Mouse (Mus musculus): ENCODE results near the gene Card9. TPM values are rescaled to one million over a fixed set of nuclear protein-coding genes. Genes with fewer than 3 reads are reported as not detected.

Card9 gene
- polyA plus RNA-seq, 1 experiment from 2014 or later, result 1.1 TPM

DNA sequence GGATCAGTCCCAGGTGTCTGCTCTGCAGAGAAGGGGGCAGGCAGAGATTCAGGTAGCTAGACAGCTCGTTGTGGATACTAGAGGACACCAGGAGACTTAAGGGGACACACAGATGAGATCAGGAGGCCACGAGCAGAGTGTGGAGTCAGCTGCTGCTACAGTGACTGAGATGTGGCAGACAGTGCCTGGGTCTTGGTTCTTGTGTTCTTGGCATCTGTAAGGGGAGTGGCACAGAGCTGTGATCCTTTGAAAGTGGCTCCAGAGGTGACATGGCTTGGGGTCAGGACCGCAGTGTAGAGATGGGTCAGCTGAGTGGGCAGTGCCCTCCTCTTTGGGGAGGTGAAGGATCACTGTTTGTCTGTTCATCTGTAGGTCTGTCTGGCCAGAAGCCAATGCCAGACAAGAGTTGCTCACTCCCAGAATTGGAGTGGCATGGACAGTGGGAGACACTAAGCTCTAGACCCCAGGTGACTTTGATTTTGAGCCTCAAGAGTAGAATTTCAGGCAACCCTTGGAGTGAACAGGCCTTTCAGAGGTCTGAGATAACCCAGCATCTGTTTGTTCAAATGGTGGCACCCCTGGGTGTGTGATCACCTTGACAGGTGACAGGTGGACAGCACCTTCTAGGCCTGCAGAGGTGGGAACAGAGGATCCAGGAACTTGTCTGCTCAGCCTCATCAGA, 42.6 kb downstream of the Card9 start:
- ATAC-seq (replicated peaks; ENCODE audit: low FRiP score, low TSS enrichment, low read depth), result no peak
- WGBS, result 88% methylated on average over 3 of the region's 3 CpGs

DNA sequence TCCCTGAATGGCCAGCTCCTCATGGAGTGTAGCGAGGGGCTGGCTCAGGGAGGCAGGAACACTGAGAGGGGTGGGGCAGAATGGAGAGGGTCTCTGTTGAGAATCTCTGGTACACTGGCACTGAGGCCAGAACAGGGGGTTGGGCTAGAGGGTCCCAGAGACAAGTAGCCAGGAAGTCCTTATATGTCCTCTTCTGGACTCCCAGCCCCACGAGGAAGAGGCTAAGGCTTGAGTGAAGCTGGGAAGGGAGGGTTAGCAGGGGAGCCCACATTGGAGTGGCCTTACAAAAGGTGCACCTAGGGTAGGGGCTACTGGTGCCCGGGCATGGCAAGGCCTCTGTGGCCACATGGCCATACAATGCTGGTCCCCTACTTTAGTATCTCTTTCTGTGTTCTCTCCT, 43.3 kb downstream of the Card9 start:
- Histone ChIP-seq H3K4me3 (ENCODE audit: low read depth, low read length) (0 out of 2 replicates have a peak overlapping the region, but pooled peaks have one; percentile 85), H3K9me3 (ENCODE audit: control insufficient read depth, low read length) (no peaks in the 10 kb centered on the region), H3K4me1 (replicated peaks; ENCODE audit: control insufficient read depth, insufficient read depth, low read length) (peaks cover 39% of the 10 kb centered on the region), H3K36me3 (ENCODE audit: control insufficient read depth, insufficient read depth, low read length) (peaks cover 5% of the 10 kb centered on the region; the same call in 1 of the 2 replicates), H3K9ac (ENCODE audit: low read length) (peak overlapping the region; percentile 93; the same call in 1 of the 2 replicates), H3K27ac (ENCODE audit: low read depth) (peak overlapping the region; percentile 95; the same call in 1 of the 2 replicates), H3K27me3 (replicated peaks; ENCODE audit: control insufficient read depth, insufficient read depth, low read length) (no peaks in the 10 kb centered on the region), H3K4me2 (ENCODE audit: low read length) (peak overlapping the region; percentile 96)
- no peak for ATAC-seq (replicated peaks; ENCODE audit: low FRiP score, low TSS enrichment, low read depth)
- 61% methylated on average over 3 of the region's 3 CpGs for WGBS
- DNase-seq (ENCODE audit: low spot score), result no peak

More for the DNA sequence above, 42.6 kb downstream of the Card9 start:
- no peaks in the 10 kb centered on the region for H3K27me3 ChIP-seq (replicated peaks; ENCODE audit: control insufficient read depth, insufficient read depth, low read length)
- no peaks in the 10 kb centered on the region for H3K9me3 ChIP-seq (ENCODE audit: control insufficient read depth, low read length)
- no peak overlapping the region for H3K9ac ChIP-seq (ENCODE audit: low read length)
- DNase-seq (ENCODE audit: low spot score), result no peak
- H3K36me3 ChIP-seq (ENCODE audit: control insufficient read depth, insufficient read depth, low read length), result peaks cover 11% of the 10 kb centered on the region
- H3K27ac ChIP-seq (ENCODE audit: low read depth), result no peak overlapping the region
- H3K4me1 ChIP-seq (replicated peaks; ENCODE audit: control insufficient read depth, insufficient read depth, low read length), result peaks cover 39% of the 10 kb centered on the region
- no peak overlapping the region for H3K4me3 ChIP-seq (ENCODE audit: low read depth, low read length)
- H3K4me2 ChIP-seq (ENCODE audit: low read length), result no peak overlapping the region

DNA sequence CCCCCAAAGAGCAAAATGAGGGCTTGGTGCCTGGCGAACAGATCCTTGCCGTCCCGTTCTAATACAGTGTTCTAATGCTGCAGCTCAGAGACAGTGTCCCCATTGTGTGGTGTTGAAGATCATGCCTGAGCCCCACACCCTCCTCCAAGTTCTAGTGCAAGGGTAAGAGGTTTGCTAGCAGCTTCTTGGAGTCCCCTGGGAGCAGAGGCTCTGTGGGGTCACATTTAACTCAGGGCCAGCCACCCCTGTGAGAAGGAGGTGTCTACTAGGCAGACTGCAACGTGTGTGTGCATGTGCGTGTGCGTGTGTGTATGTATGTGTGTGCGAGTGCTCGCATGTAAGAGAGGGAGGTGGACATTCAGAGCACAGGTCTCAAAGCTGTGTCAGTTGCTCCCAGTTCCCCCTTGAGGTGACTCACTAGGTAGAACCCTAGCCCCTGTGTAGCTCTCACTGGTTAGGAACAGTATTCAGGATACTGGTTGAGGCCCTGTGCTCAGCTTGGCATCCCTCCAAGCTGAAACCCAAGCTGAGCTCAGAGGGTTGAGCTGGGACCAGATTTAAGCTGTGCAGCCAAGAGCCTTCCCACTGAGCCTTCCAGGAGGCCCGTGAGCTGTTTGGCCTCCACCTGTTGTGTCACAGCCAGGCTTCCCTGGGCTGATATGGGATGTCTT, 44.0 kb downstream of the Card9 start:
- no peak for DNase-seq (ENCODE audit: low spot score)
- Histone ChIP-seq H3K4me1 (replicated peaks; ENCODE audit: control insufficient read depth, insufficient read depth, low read length) (peaks cover 39% of the 10 kb centered on the region), H3K27me3 (replicated peaks; ENCODE audit: control insufficient read depth, insufficient read depth, low read length) (no peaks in the 10 kb centered on the region), H3K4me2 (ENCODE audit: low read length) (peak overlapping the region; percentile 96), H3K9me3 (ENCODE audit: control insufficient read depth, low read length) (no peaks in the 10 kb centered on the region), H3K9ac (ENCODE audit: low read length) (peak overlapping the region; percentile 93), H3K36me3 (ENCODE audit: control insufficient read depth, insufficient read depth, low read length) (no peaks in the 10 kb centered on the region), H3K4me3 (ENCODE audit: low read depth, low read length) (peak overlapping the region; percentile 85), H3K27ac (ENCODE audit: low read depth) (peak overlapping the region; percentile 95)
- 48% methylated on average over 9 of the region's 9 CpGs for WGBS
- no peak for ATAC-seq (replicated peaks; ENCODE audit: low FRiP score, low TSS enrichment, low read depth)

DNA sequence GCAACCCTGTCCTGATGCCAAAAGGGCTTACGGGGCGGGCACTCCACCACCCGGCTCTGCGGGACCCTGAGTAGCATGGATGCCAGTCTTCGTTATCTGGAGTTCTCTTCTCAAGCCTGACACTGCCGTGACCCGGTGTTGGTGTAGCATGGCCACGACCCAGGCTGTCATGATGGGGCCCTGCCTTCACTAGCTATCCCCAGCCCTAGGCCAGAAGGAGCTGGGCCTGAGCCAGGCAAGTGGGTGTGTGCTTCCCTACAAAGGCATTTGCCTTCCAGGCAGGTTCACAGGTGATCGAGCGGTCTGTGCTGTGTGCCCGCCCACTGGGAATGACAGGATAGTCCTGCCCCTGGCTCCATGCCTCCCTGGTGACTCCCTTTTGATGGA, 44.8 kb downstream of the Card9 start:
- under 1% methylated on average over 11 of the region's 11 CpGs for WGBS
- H3K27ac ChIP-seq (ENCODE audit: low read depth), result peak overlapping the region; percentile 95
- DNase-seq (ENCODE audit: low spot score), result peak; percentile 84

DNA sequence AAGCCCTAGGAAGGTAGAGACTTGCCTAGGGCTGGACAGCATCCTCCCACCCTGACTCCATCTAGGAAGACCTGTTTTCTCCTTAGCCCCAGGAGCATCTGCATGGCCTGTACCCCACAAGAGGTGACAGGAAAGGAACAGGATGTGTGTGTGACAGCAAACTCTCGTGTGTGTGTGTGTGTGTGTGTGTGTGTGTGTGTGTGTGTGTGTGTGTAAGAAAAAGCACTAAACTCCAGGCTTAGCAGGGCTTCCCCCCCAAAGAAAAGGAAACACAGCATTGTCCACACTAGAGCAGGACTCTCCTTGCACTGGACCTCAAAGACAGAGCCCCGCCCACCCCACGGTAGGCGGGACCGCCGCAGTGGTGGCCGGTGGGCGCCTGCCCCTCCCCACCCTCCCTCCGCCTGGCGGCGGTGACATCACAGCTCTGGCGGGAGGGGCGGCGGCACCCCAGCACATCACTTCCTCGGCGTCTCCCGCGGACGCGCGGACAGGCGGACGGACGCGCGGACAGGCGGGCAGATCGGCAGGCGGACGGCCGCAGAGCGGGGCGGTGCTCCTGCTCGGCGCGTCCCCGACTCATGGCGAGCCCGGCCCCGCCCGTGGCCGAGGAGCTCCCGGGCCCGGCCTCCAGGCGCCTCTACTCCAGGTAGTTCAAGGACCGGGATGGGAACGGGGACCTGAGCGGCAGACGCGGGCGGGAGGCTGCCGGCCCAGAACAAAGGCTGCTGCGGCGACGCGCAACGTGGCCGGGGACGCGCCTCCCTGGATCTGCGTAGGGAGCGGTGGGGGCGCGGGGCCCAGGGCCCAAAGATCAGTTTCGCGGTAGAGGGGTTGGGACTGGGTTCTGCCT, 45.4 kb downstream of the Card9 start, which contains the start of gene Gpsm1:
TSS of gene Gpsm1 (plus strand) at position 444 of the 853 bp plus-strand sequence.
- peaks cover 39% of the 10 kb centered on the region for H3K4me1 ChIP-seq (replicated peaks; ENCODE audit: control insufficient read depth, insufficient read depth, low read length)
- H3K27me3 ChIP-seq (replicated peaks; ENCODE audit: control insufficient read depth, insufficient read depth, low read length), result no peaks in the 10 kb centered on the region
- ATAC-seq (replicated peaks; ENCODE audit: low FRiP score, low TSS enrichment, low read depth), result peak; percentile 89
- peak; percentile 88 for DNase-seq (ENCODE audit: low spot score)
- 1% methylated on average over 44 of the region's 66 CpGs for WGBS
- peak within 1 kb of the TSS; percentile 93 for H3K9ac ChIP-seq (ENCODE audit: low read length)
- no peaks in the 10 kb centered on the region for H3K9me3 ChIP-seq (ENCODE audit: control insufficient read depth, low read length)
- no peaks in the 10 kb centered on the region for H3K36me3 ChIP-seq (ENCODE audit: control insufficient read depth, insufficient read depth, low read length)
- H3K4me2 ChIP-seq (ENCODE audit: low read length), result peak within 1 kb of the TSS; percentile 96
- peak within 1 kb of the TSS; percentile 95 for H3K27ac ChIP-seq (ENCODE audit: low read depth)
- peak within 1 kb of the TSS; percentile 85 for H3K4me3 ChIP-seq (ENCODE audit: low read depth, low read length)

More for the DNA sequence above, 44.8 kb downstream of the Card9 start:
- Histone ChIP-seq H3K27me3 (replicated peaks; ENCODE audit: control insufficient read depth, insufficient read depth, low read length) (no peaks in the 10 kb centered on the region), H3K9ac (ENCODE audit: low read length) (peak overlapping the region; percentile 93), H3K4me2 (ENCODE audit: low read length) (peak overlapping the region; percentile 96), H3K4me1 (replicated peaks; ENCODE audit: control insufficient read depth, insufficient read depth, low read length) (peaks cover 39% of the 10 kb centered on the region), H3K36me3 (ENCODE audit: control insufficient read depth, insufficient read depth, low read length) (no peaks in the 10 kb centered on the region), H3K4me3 (ENCODE audit: low read depth, low read length) (peak overlapping the region; percentile 85), H3K9me3 (ENCODE audit: control insufficient read depth, low read length) (no peaks in the 10 kb centered on the region)
- ATAC-seq (replicated peaks; ENCODE audit: low FRiP score, low TSS enrichment, low read depth), result peak; percentile 41

DNA sequence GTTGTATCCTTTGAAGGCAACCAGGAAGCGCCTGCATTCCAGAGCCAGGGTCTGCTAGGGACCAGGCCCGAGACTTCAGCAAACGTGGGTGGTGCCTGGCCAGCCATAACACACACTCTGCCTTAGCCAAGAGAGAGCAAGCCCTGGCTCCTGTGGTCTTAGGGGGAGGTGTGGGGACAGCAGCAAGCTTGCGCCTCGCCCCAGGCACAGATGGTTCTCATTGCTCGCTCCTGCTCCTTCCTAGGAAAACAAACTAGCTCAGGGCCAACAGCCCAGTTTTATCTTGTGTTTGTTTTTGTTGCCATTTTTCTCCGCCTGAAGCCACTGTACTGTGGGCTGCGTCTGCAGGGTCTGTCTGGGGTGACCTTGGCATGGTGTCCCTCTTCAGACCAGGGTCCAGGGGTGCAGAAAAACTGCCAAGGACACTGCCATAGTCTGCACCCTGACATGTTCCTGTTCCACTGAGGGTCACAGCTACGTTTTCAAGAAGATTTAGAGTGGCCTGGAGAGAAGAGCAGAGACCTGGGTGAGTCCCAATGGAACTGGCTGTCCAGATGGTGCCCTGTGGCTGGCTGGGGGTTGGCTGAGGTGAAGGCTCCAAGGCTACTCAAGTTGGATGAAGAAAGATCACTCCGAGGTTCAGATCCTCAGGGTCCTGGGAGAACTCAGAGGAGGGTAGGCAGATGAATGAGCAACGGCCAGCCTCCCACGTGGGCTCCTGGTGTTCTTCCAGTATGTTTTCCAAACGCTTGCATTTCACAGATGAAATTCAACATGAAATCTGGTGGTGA, 46.2 kb downstream of the Card9 start:
- WGBS, result 28% methylated on average over 13 of the region's 13 CpGs
- no peaks in the 10 kb centered on the region for H3K27me3 ChIP-seq (replicated peaks; ENCODE audit: control insufficient read depth, insufficient read depth, low read length)
- DNase-seq (ENCODE audit: low spot score) (no peak), ATAC-seq (replicated peaks; ENCODE audit: low FRiP score, low TSS enrichment, low read depth) (no peak)
- H3K4me1 ChIP-seq (replicated peaks; ENCODE audit: control insufficient read depth, insufficient read depth, low read length), result peaks cover 46% of the 10 kb centered on the region
- H3K36me3 ChIP-seq (ENCODE audit: control insufficient read depth, insufficient read depth, low read length), result no peaks in the 10 kb centered on the region
- peak overlapping the region; percentile 96 for H3K4me2 ChIP-seq (ENCODE audit: low read length)
- H3K4me3 ChIP-seq (ENCODE audit: low read depth, low read length), result peak overlapping the region; percentile 85; the same call in 1 of the 2 replicates
- peak overlapping the region; percentile 93; the same call in 1 of the 2 replicates for H3K9ac ChIP-seq (ENCODE audit: low read length)
- H3K9me3 ChIP-seq (ENCODE audit: control insufficient read depth, low read length), result no peaks in the 10 kb centered on the region
- H3K27ac ChIP-seq (ENCODE audit: low read depth), result peak overlapping the region; percentile 95

DNA sequence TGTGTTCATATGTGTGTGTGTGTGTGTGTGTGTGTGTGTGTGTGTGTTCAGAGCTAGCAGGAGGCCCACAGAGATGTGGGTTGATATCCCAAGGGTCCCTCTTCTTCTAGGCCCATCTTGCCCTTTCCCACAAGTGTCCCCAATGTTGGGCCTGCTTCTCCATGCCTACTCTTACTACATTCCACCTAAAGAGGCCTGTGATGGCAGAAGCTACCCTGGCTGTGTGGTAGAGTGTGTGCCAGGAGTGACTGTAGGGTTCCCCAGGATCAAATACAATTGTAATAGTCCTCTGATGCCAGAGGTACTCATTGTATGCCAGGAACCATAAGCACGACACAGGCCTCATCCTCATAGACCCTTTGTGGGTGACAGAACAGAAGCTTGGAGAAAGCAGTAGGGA, 47.3 kb downstream of the Card9 start:
- Histone ChIP-seq H3K4me1 (replicated peaks; ENCODE audit: control insufficient read depth, insufficient read depth, low read length) (peaks cover 46% of the 10 kb centered on the region), H3K27ac (ENCODE audit: low read depth) (no peak overlapping the region)
- WGBS, result 90% methylated on average over 1 of the region's 1 CpGs

DNA sequence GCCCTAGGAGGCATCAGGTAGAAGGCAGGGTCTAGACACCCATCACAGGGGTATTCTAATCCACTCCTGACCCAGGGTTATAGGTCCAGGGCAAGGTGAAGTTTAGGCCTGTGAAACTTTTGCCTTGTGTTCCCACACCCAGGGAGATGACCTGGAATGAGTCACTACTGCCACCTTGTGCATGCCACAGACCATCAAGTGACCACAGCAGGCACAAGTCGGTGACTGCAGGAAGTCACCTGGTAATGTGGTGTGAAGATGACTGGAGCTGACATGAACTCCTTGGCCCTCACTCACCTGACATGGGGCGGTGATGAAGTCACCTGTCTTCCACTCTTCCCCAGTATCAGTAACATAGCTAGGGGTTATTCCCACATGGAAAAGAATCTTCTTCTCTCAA, 47.9 kb downstream of the Card9 start:
- Histone ChIP-seq H3K9me3 (ENCODE audit: control insufficient read depth, low read length) (no peaks in the 10 kb centered on the region), H3K27me3 (replicated peaks; ENCODE audit: control insufficient read depth, insufficient read depth, low read length) (no peaks in the 10 kb centered on the region), H3K27ac (ENCODE audit: low read depth) (no peak overlapping the region), H3K4me1 (replicated peaks; ENCODE audit: control insufficient read depth, insufficient read depth, low read length) (peaks cover 40% of the 10 kb centered on the region), H3K9ac (ENCODE audit: low read length) (no peak overlapping the region), H3K4me3 (ENCODE audit: low read depth, low read length) (no peak overlapping the region), H3K36me3 (ENCODE audit: control insufficient read depth, insufficient read depth, low read length) (no peaks in the 10 kb centered on the region), H3K4me2 (ENCODE audit: low read length) (no peak overlapping the region)
- ATAC-seq (replicated peaks; ENCODE audit: low FRiP score, low TSS enrichment, low read depth) (no peak), DNase-seq (ENCODE audit: low spot score) (no peak)
- WGBS, result 54% methylated on average over 2 of the region's 2 CpGs

More for the DNA sequence above, 47.3 kb downstream of the Card9 start:
- Histone ChIP-seq H3K4me2 (ENCODE audit: low read length) (no peak overlapping the region), H3K4me3 (ENCODE audit: low read depth, low read length) (no peak overlapping the region), H3K36me3 (ENCODE audit: control insufficient read depth, insufficient read depth, low read length) (no peaks in the 10 kb centered on the region), H3K9me3 (ENCODE audit: control insufficient read depth, low read length) (no peaks in the 10 kb centered on the region), H3K9ac (ENCODE audit: low read length) (no peak overlapping the region), H3K27me3 (replicated peaks; ENCODE audit: control insufficient read depth, insufficient read depth, low read length) (no peaks in the 10 kb centered on the region)
- no peak for ATAC-seq (replicated peaks; ENCODE audit: low FRiP score, low TSS enrichment, low read depth)
- DNase-seq (ENCODE audit: low spot score), result no peak

Data from intestine, embryonic 14.5 days (tissue).